ENCODE assay signal across 8 mouse cellular contexts in the genomic region with DNA sequence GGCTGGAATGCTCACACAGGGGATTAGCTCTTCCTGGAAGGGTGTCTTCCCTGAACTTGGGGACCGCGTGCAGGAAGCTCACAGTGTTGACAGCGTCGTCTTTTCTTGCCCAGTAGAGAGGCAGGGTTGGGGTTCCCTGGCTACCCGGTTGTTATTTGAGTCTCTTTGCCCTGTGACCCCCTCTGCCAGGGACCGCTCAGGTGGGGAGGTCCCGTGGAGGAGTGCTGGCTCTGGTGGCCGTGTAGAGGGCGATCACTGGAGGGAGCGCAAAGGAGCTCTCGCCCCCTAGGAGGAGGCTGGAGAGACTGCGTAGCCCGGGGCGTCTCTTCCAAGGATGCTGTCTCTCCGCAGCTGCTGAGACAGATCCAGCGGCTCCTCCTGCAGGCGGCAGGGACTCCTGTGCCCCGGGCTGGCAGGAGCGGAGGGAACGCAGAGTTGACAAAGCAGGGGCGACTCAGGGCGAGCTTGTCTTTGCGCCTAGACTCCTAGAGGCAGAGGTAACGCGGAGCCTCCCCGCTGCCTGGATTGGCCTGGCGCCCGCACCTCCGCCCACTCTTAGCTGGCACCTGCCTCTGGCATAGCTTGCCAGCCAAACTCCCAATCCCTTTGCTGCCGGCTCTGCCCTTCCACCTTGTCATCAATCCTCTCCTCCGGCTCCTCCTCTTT. TPM values are rescaled to one million over a fixed set of nuclear protein-coding genes. Genes with fewer than 3 reads are reported as not detected.
DNase-seq lines count a peak whose midpoint lies in the region; ATAC-seq and TF ChIP-seq lines count a peak whose summit lies in the region.

A gene (minus strand): TSS at position 499 of the 666 bp plus-strand sequence.

- H3K27me3 ChIP-seq in neural tube, embryonic 14.5 days (ENCODE audit: control insufficient read depth, insufficient read depth, low read length) = 0 out of 2 replicates have a peak, but pooled peaks cover 4% of the 10 kb centered on the region

- TF ChIP-seq CTCF in layer of hippocampus, adult 2 months (conservative IDR thresholded peaks at IDR 0.05) = peak; percentile 49

- peak within 1 kb of the TSS; percentile 85 for H3K27ac ChIP-seq in layer of hippocampus, adult 2 months
- no peak within 1 kb of the TSS for H3K27ac ChIP-seq in neural tube, embryonic 14.5 days (ENCODE audit: low read depth, low read length)

- H3K9ac ChIP-seq in neural tube, embryonic 14.5 days (replicated peaks; ENCODE audit: low read depth, low read length) = peak within 1 kb of the TSS; percentile 55

- peak within 1 kb of the TSS; percentile 97 for H3K4me2 ChIP-seq in neural tube, embryonic 14.5 days (ENCODE audit: low read depth, low read length)

- H3K36me3 ChIP-seq in neural tube, embryonic 14.5 days (ENCODE audit: control insufficient read depth, insufficient read depth, low read length) = no peaks in the 10 kb centered on the region

- peak; percentile 56 for ATAC-seq in frontal cortex, adult (ENCODE audit: low TSS enrichment)
- ATAC-seq in hematopoietic stem cell, adult 5-6 weeks (replicated peaks in 1 of 2; ENCODE audit: insufficient read depth in 1 of 2, low FRiP score in 2 of 2, low TSS enrichment in 1 of 2, low read depth in 1 of 2, poor library complexity in 2 of 2, severe bottlenecking in 2 of 2) = peak; percentile 38 to 47
- peak; percentile 85; the same call in 1 of the 2 replicates for ATAC-seq in neural tube, embryonic 14.5 days (ENCODE audit: low read depth)
- no peak for ATAC-seq in erythroid progenitor cell, adult 5-6 weeks (replicated peaks; ENCODE audit: low FRiP score, poor library complexity, severe bottlenecking)

- under 1% methylated on average over 30 of the region's 31 CpGs for WGBS in neural tube, embryonic 14.5 days

- DNase-seq in R1 (ENCODE audit: low read depth, low spot score) = peak; percentile 68
- peak; percentile 27 to 49 for DNase-seq in cerebellum, adult 18-20 months
- DNase-seq in layer of hippocampus, adult 2 months (ENCODE audit: low spot score in 2 of 2) = peak; percentile 54 to 76
- DNase-seq in lung, adult 18-20 months = peak; percentile 57 to 65

- peaks cover 11% of the 10 kb centered on the region for H3K4me1 ChIP-seq in neural tube, embryonic 14.5 days (ENCODE audit: control insufficient read depth, insufficient read depth, low read length)

- H3K9me3 ChIP-seq in neural tube, embryonic 14.5 days (ENCODE audit: control insufficient read depth, low read length) = no peaks in the 10 kb centered on the region

- peak within 1 kb of the TSS; percentile 69 for H3K4me3 ChIP-seq in layer of hippocampus, adult 2 months
- peak within 1 kb of the TSS; percentile 42 for H3K4me3 ChIP-seq in neural tube, embryonic 14.5 days (ENCODE audit: low read depth, low read length)

RNA-seq across cellular contexts. Expression of the gene that starts here (rescaled TPM):
- total RNA-seq in hematopoietic stem cell, adult 5-6 weeks (2017) = not detected in 2 replicates
- 10 to 100 TPM; 13.6 to 16.1 TPM for total RNA-seq in layer of hippocampus, adult 2 months (2021)
- 4.4 and 7.8 TPM in 2 replicates for polyA plus RNA-seq in neural tube, embryonic 14.5 days (2014; fragmentation: Nextera tagmentation; extraction: Ambion mirVana)
- total RNA-seq in erythroid progenitor cell, adult 5-6 weeks (2015; ENCODE audit: low replicate concordance) = not detected in 2 replicates
- total RNA-seq in erythroid progenitor cell, adult 5-6 weeks (2017; ENCODE audit: low replicate concordance) = not detected in 2 replicates

Comparison
In these comparisons a context has a peak if more than half of its experiments do, and no peak if none do; other contexts are left out.
1. RNA of the gene that starts here (total RNA-seq): 13.6 to 16.1 TPM in layer of hippocampus, adult 2 months; not detected in hematopoietic stem cell, adult 5-6 weeks and not detected in erythroid progenitor cell, adult 5-6 weeks; every median in the first group is over 10 times any median in the second.
2. Peak in ATAC-seq in hematopoietic stem cell, adult 5-6 weeks; RNA of the gene not detected or under 1 TPM.
3. Peak in every context shown above with its lines, with median percentiles within 50 percentile points of each other: DNase-seq.